Mouse (Mus musculus): Measurements from ENCODE around the gene Tlk1.

GRCm38 (mm10) chr2:70793276-70793675, 32.3 kb downstream of the Tlk1 start:
- TF ChIP-seq CTCF (IDR thresholded peaks at IDR 0.05; ENCODE audit: low read depth) (no peak), EP300 (optimal IDR thresholded peaks at IDR 0.05) (no peak)
